ENCODE assay signal across 29 mouse cellular contexts in the genomic region with DNA sequence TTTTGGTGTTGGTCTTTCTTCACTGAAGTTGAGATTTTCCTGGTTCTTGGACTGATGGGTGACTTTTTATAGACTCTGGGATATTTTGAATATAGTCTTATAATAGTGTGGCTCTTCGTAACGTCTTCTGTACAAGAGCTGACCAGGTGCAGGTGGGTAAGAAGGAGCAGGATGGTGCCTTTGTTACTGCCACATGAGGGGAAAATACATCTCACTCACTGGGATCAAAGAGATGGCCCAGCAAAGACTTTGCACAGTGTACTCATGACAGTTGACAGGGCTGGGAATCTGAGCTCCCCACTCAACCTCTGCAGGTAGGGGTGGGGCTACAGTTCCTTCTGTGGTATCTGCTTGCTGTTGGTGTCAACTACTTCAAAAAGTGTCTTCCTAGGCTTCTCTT. TPM values are rescaled to one million over a fixed set of nuclear protein-coding genes. Genes with fewer than 3 reads are reported as not detected.
"Had no signal": no experiment of that assay in that cellular context is flagged by ENCODE, and none has a peak within 500 bp of the region (broad histone marks: within the 10 kb centered on the region; RNA-seq: fewer than 3 reads in every experiment).

No protein-coding gene starts in this region.

- DNase-seq: cerebellum, adult 2 months; cerebellum, adult 8-10 months; cerebellum, adult 9-10 months; cerebellum, adult 9-11 months; cerebellum, postnatal 10 days; cerebellum, postnatal 14 days; cerebellum, postnatal 25 days; cerebellum, postnatal 36 days; embryo, embryonic 11 days; forebrain, postnatal 0 days; gastrocnemius, adult 2 months; gastrocnemius, postnatal 10 days; gastrocnemius, postnatal 14 days; gastrocnemius, postnatal 25 days; gastrocnemius, postnatal 36 days; heart, adult 18-20 months; heart, adult 2 months had no signal

- H3K27me3 ChIP-seq: embryonic facial prominence, embryonic 12.5 days; embryonic facial prominence, embryonic 13.5 days; embryonic facial prominence, embryonic 15.5 days; forebrain, embryonic 12.5 days; forebrain, embryonic 13.5 days; forebrain, embryonic 15.5 days had no signal

- H3K4me3 ChIP-seq: embryonic facial prominence, embryonic 10.5 days; embryonic facial prominence, embryonic 12.5 days; embryonic facial prominence, embryonic 13.5 days; embryonic facial prominence, embryonic 15.5 days; erythroblast, embryonic 14.5 days; forebrain, embryonic 10.5 days; forebrain, embryonic 12.5 days; forebrain, embryonic 13.5 days; forebrain, embryonic 15.5 days; gastrocnemius, adult 2 months; heart, adult 2 months had no signal

- H3K9ac ChIP-seq: embryonic facial prominence, embryonic 12.5 days; embryonic facial prominence, embryonic 13.5 days; embryonic facial prominence, embryonic 15.5 days; forebrain, embryonic 12.5 days; forebrain, embryonic 13.5 days; forebrain, embryonic 15.5 days; forebrain, postnatal 0 days had no signal

- H3K4me2 ChIP-seq: embryonic facial prominence, embryonic 12.5 days; embryonic facial prominence, embryonic 13.5 days; embryonic facial prominence, embryonic 15.5 days; forebrain, embryonic 12.5 days; forebrain, embryonic 13.5 days; forebrain, embryonic 15.5 days had no signal

- H3K9me3 ChIP-seq: embryonic facial prominence, embryonic 10.5 days; embryonic facial prominence, embryonic 12.5 days; embryonic facial prominence, embryonic 13.5 days; embryonic facial prominence, embryonic 15.5 days; forebrain, embryonic 10.5 days; forebrain, embryonic 12.5 days; forebrain, embryonic 13.5 days; forebrain, embryonic 15.5 days had no signal

- H3K27ac ChIP-seq: embryonic facial prominence, embryonic 10.5 days; embryonic facial prominence, embryonic 12.5 days; embryonic facial prominence, embryonic 13.5 days; embryonic facial prominence, embryonic 15.5 days; forebrain, embryonic 10.5 days; forebrain, embryonic 12.5 days; forebrain, embryonic 13.5 days; forebrain, embryonic 15.5 days; gastrocnemius, adult 2 months; heart, adult 2 months had no signal

- ATAC-seq: forebrain, embryonic 13.5 days; forebrain, embryonic 14.5 days; forebrain, embryonic 15.5 days; forebrain, embryonic 16.5 days; forebrain, postnatal 0 days had no signal

- H3K4me1 ChIP-seq: embryonic facial prominence, embryonic 12.5 days; embryonic facial prominence, embryonic 15.5 days; forebrain, embryonic 12.5 days; forebrain, embryonic 15.5 days had no signal

- H3K36me3 ChIP-seq: embryonic facial prominence, embryonic 10.5 days; embryonic facial prominence, embryonic 12.5 days; embryonic facial prominence, embryonic 13.5 days; embryonic facial prominence, embryonic 15.5 days; forebrain, embryonic 10.5 days; forebrain, embryonic 12.5 days; forebrain, embryonic 15.5 days had no signal

RNA-seq across cellular contexts. Expression of gene Aox3, which starts 38.7 kb away (rescaled TPM):
- polyA plus RNA-seq: erythroblast, embryonic 14.5 days; forebrain, embryonic 10.5 days; forebrain, embryonic 13.5 days had no signal

RNA-seq across cellular contexts. Expression of gene Aox1, which starts 44.5 kb away (rescaled TPM):
- polyA plus RNA-seq: embryonic facial prominence, embryonic 11.5 days; erythroblast, embryonic 14.5 days had no signal
